Mouse (Mus musculus) liver, postnatal 0 days (tissue): ENCODE results near the gene Vmp1. TPM values are rescaled to one million over a fixed set of nuclear protein-coding genes. Genes with fewer than 3 reads are reported as not detected.

Experiments used
- ATAC-seq: fragments of 200-750 bp; cut with Nextera tagmentation; 2 replicates; pipeline ENCODE4 v1.8.0; 2017; ENCODE audit warnings: mild to moderate bottlenecking, moderate library complexity
- DNase-seq: peaks from one replicate; pipeline ENCODE4 v3.0.0-alpha.2; 2016
- H3K27ac ChIP-seq: fragments of 300-500 bp; sonication (generic); 2 replicates; pipeline ENCODE4 v1.5.1; 2014; ENCODE audit warnings: antibody characterized with exemption, moderate library complexity, mild to moderate bottlenecking, low read depth
- H3K27me3 ChIP-seq: fragments of 300-500 bp; sonication (generic); 2 replicates; pipeline ENCODE4 v1.6.1; 2014; ENCODE audit warnings: low read length, control low read depth, mixed read lengths; ENCODE audit not compliant: insufficient read depth
- H3K36me3 ChIP-seq: fragments of 300-500 bp; sonication (generic); replicated peaks from 2 replicates; pipeline ENCODE4 v1.6.1; 2014; ENCODE audit warnings: mild to moderate bottlenecking, control low read depth, low read length, moderate library complexity, mixed read lengths; ENCODE audit not compliant: insufficient read depth
- H3K4me1 ChIP-seq: fragments of 300-500 bp; sonication (generic); 2 replicates; pipeline ENCODE4 v1.6.1; 2014; ENCODE audit warnings: antibody characterized with exemption, mild to moderate bottlenecking, control low read depth; ENCODE audit not compliant: insufficient read depth
- H3K4me2 ChIP-seq: fragments of 300-500 bp; sonication (generic); 2 replicates; pipeline ENCODE4 v1.6.1; 2014; ENCODE audit warnings: low read depth, mild to moderate bottlenecking, low read length, moderate library complexity, mixed read lengths
- H3K4me3 ChIP-seq: fragments of 300-500 bp; sonication (generic); 2 replicates; pipeline ENCODE4 v1.5.1; 2014; ENCODE audit warnings: low read depth, low read length
- H3K9ac ChIP-seq: fragments of 300-500 bp; sonication (generic); replicated peaks from 2 replicates; pipeline ENCODE4 v1.6.1; 2014; ENCODE audit warnings: mild to moderate bottlenecking, moderate library complexity
- H3K9me3 ChIP-seq: fragments of 300-500 bp; sonication (generic); 2 replicates; pipeline ENCODE4 v1.6.1; 2016; ENCODE audit warnings: mild to moderate bottlenecking, control low read depth, low read length, mixed read lengths
- CTCF ChIP-seq: sonication (generic); IDR thresholded peaks from 2 replicates; pipeline ENCODE4 v1.5.1; 2016; ENCODE audit warnings: antibody characterized with exemption, low read depth
- EP300 ChIP-seq: IDR thresholded peaks from 2 replicates; pipeline ENCODE4 v1.6.1; 2016; ENCODE audit warnings: antibody characterized with exemption, low read depth, mild to moderate bottlenecking
- WGBS: fragments of 180-500 bp; shearing (Covaris S2); extraction: QIAGEN DNeasy Blood & Tissue Kit; methylation state at CpG from one replicate; pipeline ENCODE4 v1.1.7; 2014; ENCODE audit not compliant: insufficient replicate concordance; 5-methylcytosine and 5-hydroxymethylcytosine counted together
- polyA plus RNA-seq: library from polyadenylated mRNA; unstranded; fragments of >200 nt; fragmentation: Nextera tagmentation; extraction: Ambion mirVana; gene quantifications from 2 replicates; pipeline ENCODE4 v1.2.1, GENCODE M21; 2015

Gene Vmp1
- polyA plus RNA-seq, 1 experiment from 2014 or later: 125 TPM

DNA sequence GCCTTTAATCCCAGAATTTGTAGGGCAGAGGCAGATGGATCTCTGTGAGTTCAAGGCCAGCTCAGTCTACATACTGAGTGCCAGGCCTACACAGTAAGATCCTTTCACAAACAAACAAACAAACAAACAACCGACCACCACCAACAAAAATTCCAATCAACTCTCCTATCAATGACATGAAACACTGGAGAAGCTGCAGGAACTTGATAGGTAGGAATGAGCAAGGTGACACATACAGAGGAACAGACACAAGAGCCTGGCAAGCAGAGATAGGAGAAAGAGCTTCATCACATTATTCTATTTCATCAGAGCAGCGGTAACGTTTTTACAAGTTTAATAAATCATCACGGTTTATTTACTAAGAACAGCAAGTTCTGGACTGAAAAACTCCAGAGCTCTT is 56.9 kb downstream of the Vmp1 start:
- peaks cover 3% of the 10 kb centered on the region; the same call in 1 of the 2 replicates for H3K36me3 ChIP-seq
- ATAC-seq: no peak
- H3K9me3 ChIP-seq: no peaks in the 10 kb centered on the region
- no peak overlapping the region for H3K9ac ChIP-seq
- peak; percentile 88 for TF ChIP-seq EP300
- TF ChIP-seq CTCF: no peak
- H3K4me2 ChIP-seq: no peak overlapping the region
- H3K4me3 ChIP-seq: no peak overlapping the region
- H3K4me1 ChIP-seq: peaks cover 11% of the 10 kb centered on the region; the same call in 1 of the 2 replicates
- no peak for DNase-seq
- H3K27ac ChIP-seq: no peak overlapping the region; the same call in 1 of the 2 replicates
- WGBS: 61% methylated on average over 4 of the region's 4 CpGs
- H3K27me3 ChIP-seq: no peaks in the 10 kb centered on the region

DNA sequence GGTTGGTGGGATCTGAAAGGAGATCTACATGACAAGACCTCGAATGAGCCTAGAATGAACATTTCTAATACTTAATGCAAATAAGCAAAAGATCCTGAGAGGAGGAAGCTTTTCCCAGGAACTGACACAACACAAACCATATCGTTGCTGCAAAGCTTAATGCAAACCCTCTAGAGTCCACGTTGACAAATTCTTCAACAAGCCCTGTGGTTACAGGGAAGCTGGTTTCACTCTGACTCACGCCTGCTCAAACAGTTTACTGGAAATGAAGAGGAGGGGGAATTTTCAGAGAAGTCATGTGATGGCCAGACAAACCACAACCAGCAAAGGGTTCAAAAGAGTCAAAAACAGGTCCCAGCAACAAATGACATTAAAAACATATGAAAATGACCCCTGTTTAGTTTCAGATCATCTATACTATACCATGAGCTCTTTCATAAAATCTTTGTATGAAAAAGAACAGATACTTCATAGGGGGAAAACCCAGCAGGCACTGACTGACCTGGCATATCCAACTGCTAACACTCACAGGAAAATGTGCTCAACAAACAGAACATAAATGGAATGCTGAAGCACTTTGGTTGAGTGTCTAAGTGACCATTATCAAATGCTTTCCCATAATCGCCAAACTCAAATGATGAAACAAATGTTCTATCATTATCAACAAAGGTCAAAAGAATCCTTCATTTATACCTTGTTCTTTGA is 59.2 kb downstream of the Vmp1 start:
- Histone ChIP-seq H3K36me3 (no peaks in the 10 kb centered on the region), H3K9ac (0 out of 2 replicates have a peak overlapping the region, but pooled peaks have one; percentile 18), H3K4me1 (peaks cover 8% of the 10 kb centered on the region; the same call in 1 of the 2 replicates), H3K9me3 (no peaks in the 10 kb centered on the region), H3K27ac (peak overlapping the region; percentile 61), H3K27me3 (no peaks in the 10 kb centered on the region), H3K4me3 (no peak overlapping the region), H3K4me2 (no peak overlapping the region; the same call in 1 of the 2 replicates)
- no peak for TF ChIP-seq CTCF
- peak; percentile 83 for TF ChIP-seq EP300
- no peak for DNase-seq
- ATAC-seq: peak; percentile 73
- WGBS: 28% methylated on average over 5 of the region's 5 CpGs

DNA sequence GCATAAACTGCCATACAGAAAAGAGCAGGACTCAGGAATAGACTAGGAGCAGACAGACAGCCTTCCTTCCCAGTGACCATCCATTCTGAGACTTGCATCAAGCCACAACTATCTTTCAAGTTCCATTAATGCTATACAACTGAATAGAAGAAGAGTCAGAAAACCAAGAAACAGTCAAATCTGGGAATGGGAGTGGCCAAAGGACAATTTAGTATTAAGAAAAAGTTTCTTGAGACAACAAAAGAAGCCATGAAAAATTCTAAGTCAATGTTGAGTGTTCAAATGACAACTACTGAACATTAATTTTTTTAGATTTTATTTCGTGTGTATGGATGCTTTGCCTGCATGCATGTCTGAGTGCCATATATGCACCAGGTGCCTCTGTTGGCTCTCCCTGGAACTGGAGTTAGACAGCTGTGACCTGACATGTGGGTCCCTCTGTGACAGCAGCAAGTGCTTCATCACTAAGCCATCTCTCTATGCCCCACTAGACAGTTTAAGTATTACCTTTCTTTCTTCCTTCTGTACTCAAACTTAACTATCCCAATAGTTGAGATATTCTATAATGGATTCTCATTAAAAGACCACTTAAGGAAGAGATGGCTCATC is 60.1 kb downstream of the Vmp1 start:
- no peaks in the 10 kb centered on the region for H3K27me3 ChIP-seq
- no peak for DNase-seq
- WGBS: 68% methylated on average over 1 of the region's 1 CpGs
- peaks cover 8% of the 10 kb centered on the region; the same call in 1 of the 2 replicates for H3K4me1 ChIP-seq
- H3K4me3 ChIP-seq: no peak overlapping the region
- TF ChIP-seq CTCF (no peak), EP300 (no peak)
- H3K27ac ChIP-seq: peak overlapping the region; percentile 61
- H3K9ac ChIP-seq: no peak overlapping the region
- no peak for ATAC-seq
- no peak overlapping the region for H3K4me2 ChIP-seq
- no peaks in the 10 kb centered on the region for H3K36me3 ChIP-seq
- no peaks in the 10 kb centered on the region for H3K9me3 ChIP-seq

DNA sequence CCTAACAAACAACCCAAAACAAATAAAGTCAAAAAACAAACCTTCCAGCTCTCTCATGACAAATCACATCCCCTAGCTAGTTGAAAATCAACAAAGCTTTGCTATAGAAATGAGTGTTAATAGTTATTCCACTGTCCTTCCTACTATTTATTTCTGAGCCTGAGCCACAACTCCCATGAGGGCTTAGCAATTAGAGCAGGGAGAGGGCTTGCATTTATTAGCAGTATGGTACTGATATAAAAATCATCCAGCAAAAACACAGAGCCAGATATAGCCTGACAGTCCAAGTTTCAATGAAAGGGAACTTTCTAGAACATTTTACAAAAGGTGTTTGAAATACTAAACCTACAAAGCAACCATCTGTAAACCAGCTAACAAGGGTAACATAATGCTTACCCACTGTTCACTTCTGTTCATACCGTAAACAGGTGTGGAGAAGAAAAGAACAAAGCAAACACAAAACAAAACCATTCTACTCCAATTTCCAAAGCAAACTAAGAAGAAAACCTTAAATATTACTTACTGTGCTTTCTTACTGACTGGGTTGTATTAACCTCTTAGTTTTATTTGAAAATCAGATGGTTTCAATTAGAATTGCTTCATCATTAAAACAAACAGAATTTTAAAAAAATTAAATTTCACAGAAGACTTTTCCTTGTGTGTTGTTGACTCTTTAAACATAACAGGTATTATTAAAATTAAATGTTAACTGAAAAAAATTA is 61.3 kb downstream of the Vmp1 start:
- no peak overlapping the region for H3K27ac ChIP-seq
- H3K27me3 ChIP-seq: no peaks in the 10 kb centered on the region
- no peaks in the 10 kb centered on the region for H3K36me3 ChIP-seq
- H3K4me2 ChIP-seq: no peak overlapping the region
- no peaks in the 10 kb centered on the region for H3K9me3 ChIP-seq
- no peak for DNase-seq
- no peak for ATAC-seq
- TF ChIP-seq CTCF: no peak
- no peak for TF ChIP-seq EP300
- H3K9ac ChIP-seq: no peak overlapping the region
- H3K4me3 ChIP-seq: no peak overlapping the region
- H3K4me1 ChIP-seq: 0 out of 2 replicates have a peak, but pooled peaks cover 8% of the 10 kb centered on the region
- 86% methylated on average over 1 of the region's 1 CpGs for WGBS

DNA sequence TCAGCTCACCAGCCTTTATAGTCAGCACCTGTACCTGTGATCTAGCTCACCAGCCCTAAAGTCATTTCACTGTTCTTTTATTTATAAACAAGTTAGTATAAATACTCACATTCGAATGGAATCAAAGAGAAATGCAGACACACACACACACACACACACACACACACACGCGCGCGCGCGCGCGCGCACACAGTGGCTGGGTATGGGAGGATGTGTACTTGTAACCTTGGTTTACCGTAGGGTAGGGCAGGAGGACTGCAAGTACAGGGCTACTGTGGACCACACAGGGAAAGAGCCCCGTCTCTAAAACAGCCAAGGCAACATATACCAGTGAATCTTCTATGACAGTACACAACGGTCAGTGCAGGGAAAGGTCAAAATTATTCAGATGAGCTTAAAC is 62.5 kb downstream of the Vmp1 start:
- no peak overlapping the region for H3K4me2 ChIP-seq

More for the DNA sequence above, 62.5 kb downstream of the Vmp1 start:
- no peak overlapping the region for H3K9ac ChIP-seq
- 0 out of 2 replicates have a peak, but pooled peaks cover 8% of the 10 kb centered on the region for H3K4me1 ChIP-seq
- TF ChIP-seq CTCF (no peak), EP300 (no peak)
- H3K36me3 ChIP-seq: no peaks in the 10 kb centered on the region
- no peaks in the 10 kb centered on the region for H3K27me3 ChIP-seq
- H3K27ac ChIP-seq: no peak overlapping the region
- H3K4me3 ChIP-seq: no peak overlapping the region
- ATAC-seq (no peak), DNase-seq (no peak)
- 93% methylated on average over 13 of the region's 13 CpGs for WGBS
- H3K9me3 ChIP-seq: no peaks in the 10 kb centered on the region
